Mouse (Mus musculus) T-cell, adult 2 months (primary cell): Measurements from ENCODE around the gene Osbpl3.

Source experiments
- DNase-seq: peaks from one replicate; pipeline ENCODE4 v3.0.0; 2022; ENCODE audit warnings: low spot score

The Osbpl3 gene

GRCm38 (mm10) chr6:50334846-50335821 is 120.9 kb downstream of the Osbpl3 start:
- no peak for DNase-seq

GRCm38 (mm10) chr6:50333346-50333745 is 122.7 kb downstream of the Osbpl3 start:
- no peak for DNase-seq

GRCm38 (mm10) chr6:50331477-50331876 is 124.5 kb downstream of the Osbpl3 start:
- peak; percentile 8 for DNase-seq

GRCm38 (mm10) chr6:50329380-50329779 is 126.6 kb downstream of the Osbpl3 start:
- DNase-seq, result no peak

GRCm38 (mm10) chr6:50328901-50329300 is 127.1 kb downstream of the Osbpl3 start:
- DNase-seq, result no peak

- DNase-seq, result no peak
These were observed 129.8 kb downstream of the Osbpl3 start for GRCm38 (mm10) chr6:50326192-50326591.

- no peak for DNase-seq
These were observed 130.5 kb downstream of the Osbpl3 start for GRCm38 (mm10) chr6:50325485-50325884.

GRCm38 (mm10) chr6:50322631-50323030 is 133.4 kb downstream of the Osbpl3 start:
- no peak for DNase-seq

GRCm38 (mm10) chr6:50321739-50322138 is 134.3 kb downstream of the Osbpl3 start:
- DNase-seq, result peak; percentile 23

- DNase-seq, result no peak
These were observed 137.3 kb downstream of the Osbpl3 start for GRCm38 (mm10) chr6:50318590-50319172.

- no peak for DNase-seq
These were observed 137.9 kb downstream of the Osbpl3 start for GRCm38 (mm10) chr6:50318150-50318549.

GRCm38 (mm10) chr6:50316795-50317505 is 139.1 kb downstream of the Osbpl3 start:
- no peak for DNase-seq

GRCm38 (mm10) chr6:50314406-50315071 is 141.5 kb downstream of the Osbpl3 start:
- no peak for DNase-seq

GRCm38 (mm10) chr6:50312647-50313046 is 143.4 kb downstream of the Osbpl3 start:
- DNase-seq, result peak; percentile 79

GRCm38 (mm10) chr6:50309019-50309418 is 147.0 kb downstream of the Osbpl3 start:
- no peak for DNase-seq

- no peak for DNase-seq
These were observed 149.4 kb downstream of the Osbpl3 start for GRCm38 (mm10) chr6:50306625-50307024.

GRCm38 (mm10) chr6:50304949-50305491 is 151.0 kb downstream of the Osbpl3 start:
- DNase-seq, result peak; percentile 50

GRCm38 (mm10) chr6:50301121-50301520 is 154.9 kb downstream of the Osbpl3 start:
- DNase-seq, result no peak

- DNase-seq, result no peak
These were observed 155.4 kb downstream of the Osbpl3 start for GRCm38 (mm10) chr6:50300622-50301021.

GRCm38 (mm10) chr6:50299071-50299470 is 156.9 kb downstream of the Osbpl3 start:
- DNase-seq, result no peak

- no peak for DNase-seq
These were observed 158.3 kb downstream of the Osbpl3 start for GRCm38 (mm10) chr6:50297671-50298070.

- no peak for DNase-seq
These were observed 160.9 kb downstream of the Osbpl3 start for GRCm38 (mm10) chr6:50295136-50295535.
